Mouse (Mus musculus) midbrain, embryonic 14.5 days (tissue): Measurements from ENCODE around the gene Nsd1. TPM values are rescaled to one million over a fixed set of nuclear protein-coding genes. Genes with fewer than 3 reads are reported as not detected.
A peak's percentile ranks its signal among the peaks of the same experiment; 100 is the strongest.

Source experiments
- ATAC-seq: fragments of 200-750 bp; cut with Nextera tagmentation; 2 replicates; pipeline ENCODE4 v1.8.0; 2017; ENCODE audit warnings: moderate number of reproducible peaks, moderate library complexity; ENCODE audit not compliant: low FRiP score, low TSS enrichment
- DNase-seq: peaks from one replicate; pipeline ENCODE4 v3.0.0-alpha.2; 2015
- H3K27ac ChIP-seq: fragments of 300-500 bp; sonication (generic); replicated peaks from 2 replicates; pipeline ENCODE4 v1.5.1; 2014; ENCODE audit warnings: mild to moderate bottlenecking, low read depth, low read length, moderate library complexity
- H3K27me3 ChIP-seq: fragments of 300-500 bp; sonication (generic); 2 replicates; pipeline ENCODE4 v1.6.1; 2014; ENCODE audit warnings: low read length, control low read depth, mixed read lengths; ENCODE audit not compliant: control insufficient read depth, insufficient read depth
- H3K36me3 ChIP-seq: fragments of 300-500 bp; sonication (generic); 2 replicates; pipeline ENCODE4 v1.6.1; 2014; ENCODE audit warnings: low read length, control low read depth; ENCODE audit not compliant: control insufficient read depth, insufficient read depth
- H3K4me1 ChIP-seq: fragments of 300-500 bp; sonication (generic); 2 replicates; pipeline ENCODE4 v1.6.1; 2014; ENCODE audit warnings: mild to moderate bottlenecking, antibody characterized with exemption, low read length, control low read depth; ENCODE audit not compliant: control insufficient read depth, insufficient read depth
- H3K4me2 ChIP-seq: fragments of 300-500 bp; sonication (generic); 2 replicates; pipeline ENCODE4 v1.6.1; 2014; ENCODE audit warnings: mild to moderate bottlenecking, low read length, moderate library complexity
- H3K4me3 ChIP-seq: fragments of 300-500 bp; sonication (generic); replicated peaks from 2 replicates; pipeline ENCODE4 v1.5.1; 2014; ENCODE audit warnings: low read depth, low read length
- H3K9ac ChIP-seq: fragments of 300-500 bp; sonication (generic); replicated peaks from 2 replicates; pipeline ENCODE4 v1.6.1; 2014; ENCODE audit warnings: mild to moderate bottlenecking, low read length, moderate library complexity
- H3K9me3 ChIP-seq: fragments of 300-500 bp; sonication (generic); 2 replicates; pipeline ENCODE4 v1.6.1; 2016; ENCODE audit warnings: low read length, control low read depth, mixed read lengths; ENCODE audit not compliant: control insufficient read depth
- WGBS: fragments of 180-500 bp; shearing (Covaris S2); extraction: QIAGEN DNeasy Blood & Tissue Kit; methylation state at CpG from one replicate; pipeline ENCODE4 v1.1.7; 2014; 5-methylcytosine and 5-hydroxymethylcytosine counted together
- polyA plus RNA-seq: library from polyadenylated mRNA; unstranded; fragments of >200 nt; fragmentation: Nextera tagmentation; extraction: Ambion mirVana; gene quantifications from 2 replicates; pipeline ENCODE4 v1.2.1, GENCODE M21; 2014

The Nsd1 gene
- polyA plus RNA-seq, 1 experiment from 2014 or later, result 76.6 TPM

DNA sequence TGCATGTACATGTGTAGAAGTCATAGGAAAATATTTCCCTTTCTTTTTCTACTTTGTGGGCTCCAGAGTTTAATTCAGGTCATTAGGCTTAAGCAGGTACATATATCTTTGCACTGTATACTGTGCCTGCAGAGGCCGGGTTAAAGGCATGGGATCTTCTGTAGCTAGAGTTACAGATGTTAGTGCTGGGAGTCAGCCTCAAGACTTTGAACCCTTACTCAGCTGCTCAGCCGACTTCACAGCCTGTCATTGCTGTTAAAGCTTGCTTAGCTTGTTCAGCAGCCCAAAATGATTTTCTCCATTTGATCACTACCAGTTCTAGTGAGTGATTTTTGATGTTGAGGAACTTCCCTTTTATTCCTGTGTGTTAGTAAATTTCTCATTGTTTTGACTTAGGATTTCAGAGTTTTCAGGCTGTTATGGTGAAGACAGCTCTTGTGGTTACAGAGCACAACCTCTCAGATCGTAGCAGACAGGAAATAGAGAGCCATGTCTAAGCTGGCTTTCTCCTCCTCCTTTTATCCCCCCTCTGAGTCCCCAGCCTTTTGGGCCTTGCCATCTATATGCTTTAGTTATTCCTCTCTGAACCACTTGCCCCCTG is 45.6 kb downstream of the Nsd1 start:
- H3K9ac ChIP-seq, result no peak overlapping the region
- no peak overlapping the region for H3K27ac ChIP-seq
- no peak for DNase-seq
- ATAC-seq, result no peak
- no peaks in the 10 kb centered on the region for H3K27me3 ChIP-seq
- no peaks in the 10 kb centered on the region for H3K9me3 ChIP-seq
- H3K4me2 ChIP-seq, result no peak overlapping the region
- H3K36me3 ChIP-seq, result peaks cover 6% of the 10 kb centered on the region
- WGBS, result 85% methylated on average over 3 of the region's 3 CpGs
- no peak overlapping the region for H3K4me3 ChIP-seq
- H3K4me1 ChIP-seq, result no peaks in the 10 kb centered on the region

DNA sequence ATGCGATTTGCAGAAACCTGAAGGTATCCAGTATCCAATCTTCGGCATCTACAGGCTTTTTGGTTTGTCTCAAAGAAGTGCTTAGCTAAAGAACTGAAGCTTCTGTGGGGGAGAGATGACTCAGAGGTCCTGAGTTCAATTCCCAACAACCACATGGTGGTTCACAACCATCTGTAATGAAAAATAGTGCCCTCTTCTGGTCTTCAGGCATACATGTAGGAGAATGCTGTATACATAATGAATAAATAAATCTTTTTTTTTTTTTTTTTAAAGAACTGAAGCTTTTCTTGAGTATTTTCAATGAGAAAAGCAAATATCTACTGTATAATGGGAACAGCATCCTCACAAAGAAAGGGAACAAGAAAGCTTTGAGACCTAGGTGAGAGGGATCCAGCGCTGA is 49.1 kb downstream of the Nsd1 start:
- Histone ChIP-seq H3K4me1 (no peaks in the 10 kb centered on the region), H3K4me3 (no peak overlapping the region), H3K4me2 (no peak overlapping the region), H3K9me3 (no peaks in the 10 kb centered on the region), H3K27me3 (no peaks in the 10 kb centered on the region), H3K27ac (no peak overlapping the region), H3K36me3 (peaks cover 33% of the 10 kb centered on the region), H3K9ac (no peak overlapping the region)
- no peak for DNase-seq
- WGBS, result 98% methylated on average over 3 of the region's 3 CpGs
- no peak for ATAC-seq

DNA sequence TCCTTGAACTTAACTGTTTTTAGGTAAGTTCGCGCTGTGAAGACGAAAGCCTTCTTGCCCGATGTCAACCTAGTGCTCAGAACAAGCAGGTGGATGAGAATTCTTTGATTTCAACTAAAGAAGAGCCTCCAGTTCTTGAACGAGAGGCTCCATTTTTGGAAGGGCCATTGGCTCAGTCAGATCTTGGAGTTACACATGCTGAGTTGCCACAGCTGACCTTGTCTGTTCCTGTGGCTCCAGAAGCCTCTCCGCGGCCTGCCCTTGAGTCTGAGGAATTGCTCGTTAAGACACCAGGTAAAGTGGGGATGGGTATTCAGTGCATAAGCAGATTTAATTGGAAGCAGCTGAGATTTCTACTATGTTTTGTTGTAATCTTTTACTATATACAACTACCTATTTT is 51.9 kb downstream of the Nsd1 start:
- 98% methylated on average over 8 of the region's 8 CpGs for WGBS
- Histone ChIP-seq H3K27me3 (no peaks in the 10 kb centered on the region), H3K9me3 (no peaks in the 10 kb centered on the region), H3K36me3 (peaks cover 52% of the 10 kb centered on the region), H3K27ac (no peak overlapping the region), H3K9ac (no peak overlapping the region), H3K4me1 (no peaks in the 10 kb centered on the region), H3K4me2 (no peak overlapping the region), H3K4me3 (no peak overlapping the region)
- DNase-seq, result no peak
- ATAC-seq, result no peak

DNA sequence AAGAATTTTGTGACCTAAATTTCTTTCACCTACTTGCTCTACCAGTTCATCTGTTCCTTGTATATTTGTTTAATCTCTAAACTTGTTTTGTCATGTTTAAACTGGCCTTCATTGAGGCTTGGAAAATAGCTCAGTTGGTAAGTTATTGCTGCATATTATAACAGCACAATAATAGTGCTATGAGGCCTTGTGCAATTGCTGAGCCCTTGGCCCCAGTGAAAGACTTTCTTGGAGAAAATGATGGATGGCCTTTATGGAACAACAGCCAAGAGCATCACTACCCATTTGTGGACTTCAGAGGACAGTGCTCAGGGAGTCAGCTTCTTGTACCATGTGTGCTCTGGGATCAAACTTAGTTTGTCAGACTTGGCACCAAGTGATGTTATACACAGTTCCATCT is 52.5 kb downstream of the Nsd1 start:
- H3K4me1 ChIP-seq, result no peaks in the 10 kb centered on the region
- H3K9ac ChIP-seq, result no peak overlapping the region
- H3K4me3 ChIP-seq, result no peak overlapping the region
- DNase-seq, result no peak
- no peak overlapping the region for H3K4me2 ChIP-seq
- H3K27me3 ChIP-seq, result no peaks in the 10 kb centered on the region
- H3K36me3 ChIP-seq, result peaks cover 49% of the 10 kb centered on the region
- H3K27ac ChIP-seq, result no peak overlapping the region
- no peaks in the 10 kb centered on the region for H3K9me3 ChIP-seq
- no peak for ATAC-seq

DNA sequence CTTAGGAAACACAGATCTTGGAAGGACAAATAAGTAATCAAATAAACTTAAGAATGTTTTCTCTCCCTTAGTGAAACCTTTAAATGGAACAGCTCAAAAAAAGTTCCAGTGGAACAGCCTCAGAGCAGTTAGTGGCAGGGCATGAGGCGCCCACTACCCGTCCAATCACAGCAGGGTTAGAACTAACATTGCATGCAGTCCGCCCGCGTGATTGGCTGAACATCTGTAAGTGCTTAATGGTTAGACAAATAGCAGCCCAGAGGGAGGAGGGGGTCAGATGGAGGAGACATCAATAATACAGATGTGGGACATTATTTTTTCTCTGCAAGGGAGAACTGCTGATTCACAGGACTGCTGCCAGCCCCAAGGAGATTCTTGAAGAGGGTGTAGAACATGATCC is 67.6 kb downstream of the Nsd1 start:
- Histone ChIP-seq H3K4me1 (no peaks in the 10 kb centered on the region), H3K9me3 (no peaks in the 10 kb centered on the region), H3K27ac (no peak overlapping the region), H3K27me3 (no peaks in the 10 kb centered on the region), H3K4me3 (no peak overlapping the region), H3K4me2 (no peak overlapping the region), H3K36me3 (peaks cover 53% of the 10 kb centered on the region), H3K9ac (no peak overlapping the region)
- ATAC-seq (no peak), DNase-seq (no peak)
- WGBS, result 90% methylated on average over 5 of the region's 5 CpGs

DNA sequence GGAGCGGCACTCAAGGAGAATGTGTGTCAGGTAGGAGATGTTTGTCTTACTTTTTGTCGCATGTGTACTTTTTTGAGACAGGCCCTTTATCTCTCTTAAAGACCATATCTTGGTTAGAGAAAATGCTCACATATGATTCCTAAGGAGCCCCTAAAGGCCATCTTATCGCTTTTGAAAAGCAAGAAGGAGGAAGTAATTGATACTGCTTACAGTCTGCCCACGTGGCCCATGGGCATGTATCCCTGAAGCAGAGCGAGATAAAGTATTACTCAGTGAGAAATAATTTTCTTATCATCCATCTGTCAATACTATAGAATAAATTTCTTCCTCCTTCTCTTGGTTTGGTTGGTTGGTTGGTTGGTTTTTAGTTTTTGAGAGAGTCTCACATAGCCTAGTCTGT is 68.1 kb downstream of the Nsd1 start:
- Histone ChIP-seq H3K27me3 (no peaks in the 10 kb centered on the region), H3K27ac (no peak overlapping the region), H3K9ac (no peak overlapping the region), H3K4me3 (no peak overlapping the region), H3K4me2 (no peak overlapping the region), H3K4me1 (no peaks in the 10 kb centered on the region), H3K36me3 (peaks cover 53% of the 10 kb centered on the region), H3K9me3 (no peaks in the 10 kb centered on the region)
- DNase-seq (no peak), ATAC-seq (no peak)
- 95% methylated on average over 5 of the region's 5 CpGs for WGBS

DNA sequence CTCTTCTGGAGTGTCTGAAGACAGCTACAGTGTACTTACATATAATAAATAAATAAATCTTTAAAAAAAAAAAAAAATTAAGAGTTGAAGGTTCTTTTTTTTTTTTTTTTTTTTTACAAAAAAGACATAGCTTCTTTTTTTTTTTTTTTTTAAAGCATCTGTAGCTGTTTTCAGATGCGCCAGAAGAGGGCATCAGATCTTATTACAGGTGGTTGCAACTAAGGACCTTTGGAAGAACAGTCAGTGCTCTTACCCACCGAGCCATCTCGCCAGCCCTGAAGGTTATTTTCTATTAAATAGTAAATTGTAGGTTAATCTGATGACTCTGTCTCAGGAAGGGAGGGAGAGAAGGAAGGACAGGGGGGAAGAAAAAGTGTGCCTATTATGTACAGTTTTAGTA is 79.3 kb downstream of the Nsd1 start:
- H3K9ac ChIP-seq, result no peak overlapping the region

DNA sequence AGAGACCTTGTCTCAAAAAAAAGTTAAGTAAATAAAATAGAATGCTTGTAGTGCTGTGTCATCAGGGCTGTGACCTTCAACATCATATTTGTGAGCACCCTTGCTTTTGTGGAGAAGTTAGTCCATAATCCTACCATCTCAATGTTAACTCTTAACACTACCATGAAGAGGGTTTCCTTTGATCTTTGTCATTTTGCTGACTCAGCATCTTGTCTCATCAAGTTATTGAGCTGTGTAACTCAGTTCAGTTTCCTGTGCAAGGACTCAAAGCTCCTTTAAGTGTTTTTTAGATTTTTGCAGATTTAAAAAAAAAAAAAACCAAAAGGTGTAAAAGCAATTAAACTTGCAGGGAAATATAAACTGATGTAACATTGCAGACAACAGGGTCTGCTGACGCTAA is 87.2 kb downstream of the Nsd1 start:
- no peaks in the 10 kb centered on the region for H3K27me3 ChIP-seq
- no peak overlapping the region for H3K27ac ChIP-seq
- H3K4me1 ChIP-seq, result no peaks in the 10 kb centered on the region
- no peak overlapping the region for H3K9ac ChIP-seq
- peaks cover 87% of the 10 kb centered on the region for H3K36me3 ChIP-seq
- H3K4me3 ChIP-seq, result no peak overlapping the region
- no peak overlapping the region for H3K4me2 ChIP-seq
- WGBS, result 94% methylated on average over 1 of the region's 1 CpGs
- no peak for DNase-seq
- ATAC-seq, result no peak
- no peaks in the 10 kb centered on the region for H3K9me3 ChIP-seq

More for the DNA sequence above, 79.3 kb downstream of the Nsd1 start:
- Histone ChIP-seq H3K4me3 (no peak overlapping the region), H3K36me3 (peaks cover 69% of the 10 kb centered on the region), H3K27ac (no peak overlapping the region), H3K4me1 (no peaks in the 10 kb centered on the region), H3K4me2 (no peak overlapping the region), H3K9me3 (no peaks in the 10 kb centered on the region), H3K27me3 (no peaks in the 10 kb centered on the region)
- 86% methylated on average over 3 of the region's 3 CpGs for WGBS
- peak; percentile 19 for DNase-seq
- ATAC-seq, result no peak

DNA sequence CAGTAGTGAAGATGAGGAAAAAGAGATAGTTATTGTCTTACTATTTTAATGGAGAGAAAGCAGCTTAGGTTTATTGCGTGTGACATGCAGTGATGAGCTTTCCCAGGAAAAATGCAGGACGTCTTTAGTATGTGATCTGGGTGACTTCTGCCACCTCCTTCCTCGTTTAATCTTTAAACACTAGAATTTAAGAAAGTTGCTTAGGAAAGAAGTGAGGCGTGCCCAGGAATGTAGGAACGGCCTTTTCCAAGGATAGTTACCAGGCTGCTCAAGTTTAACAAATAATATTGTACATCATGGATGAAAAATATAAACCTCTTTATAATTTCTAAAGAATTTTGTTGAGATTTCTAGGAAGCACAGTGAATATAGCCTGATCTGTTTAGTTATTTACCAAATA is 91.3 kb downstream of the Nsd1 start:
- 94% methylated on average over 5 of the region's 5 CpGs for WGBS

More for the DNA sequence above, 91.3 kb downstream of the Nsd1 start:
- peaks cover 85% of the 10 kb centered on the region for H3K36me3 ChIP-seq
- no peak for ATAC-seq
- H3K4me3 ChIP-seq, result no peak overlapping the region
- no peak for DNase-seq
- no peak overlapping the region for H3K4me2 ChIP-seq
- no peak overlapping the region for H3K27ac ChIP-seq
- no peak overlapping the region for H3K9ac ChIP-seq
- H3K4me1 ChIP-seq, result no peaks in the 10 kb centered on the region
- H3K9me3 ChIP-seq, result no peaks in the 10 kb centered on the region
- H3K27me3 ChIP-seq, result no peaks in the 10 kb centered on the region
